Mouse (Mus musculus) kidney, adult 2 months (tissue): ENCODE measurements around the gene Mylk3.

Experiments
- CTCF ChIP-seq: fragments of 200-500 bp; conservative IDR thresholded peaks from 2 replicates; pipeline ENCODE4 v1.5.1; 2011; ENCODE audit warnings: low read depth, mild to moderate bottlenecking, control low read depth, low read length, moderate library complexity, mixed read lengths; ENCODE audit not compliant: insufficient read depth, insufficient read length
- POLR2A ChIP-seq: fragments of 200-500 bp; IDR thresholded peaks from one replicate; pipeline ENCODE4 v1.6.1; 2011; ENCODE audit warnings: low read depth, low read length, control low read depth

DNA sequence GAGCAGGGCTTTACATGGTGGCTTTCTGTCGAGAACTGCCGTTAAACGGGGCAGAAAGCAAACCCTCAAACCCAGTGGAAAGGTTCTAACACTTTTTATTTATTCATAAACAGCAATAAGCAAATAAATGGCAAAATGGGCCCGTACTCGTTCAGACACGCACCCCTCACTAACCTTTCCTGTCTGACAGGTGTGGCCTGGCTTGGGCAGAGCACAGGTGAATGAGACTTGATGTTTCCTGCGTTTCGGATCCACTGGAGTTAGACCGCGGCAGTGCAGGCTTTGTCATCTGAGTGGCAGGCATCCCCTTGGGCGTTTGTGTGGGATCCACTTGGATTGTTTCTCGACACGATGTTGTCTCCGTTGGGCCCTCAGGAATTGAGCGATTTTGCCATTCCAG lies 64.2 kb downstream of the Mylk3 start:
- no peak for TF ChIP-seq CTCF
- TF ChIP-seq POLR2A, result no peak
